Mouse (Mus musculus) embryonic facial prominence, embryonic 10.5 days (tissue): ENCODE measurements around the gene E2f6. TPM values are rescaled to one million over a fixed set of nuclear protein-coding genes. Genes with fewer than 3 reads are reported as not detected.

Experiments used
- DNase-seq: peaks from one replicate; pipeline ENCODE4 v3.0.0-alpha.2; 2017; ENCODE audit warnings: low spot score
- H3K27ac ChIP-seq: fragments of 300-500 bp; sonication (generic); replicated peaks from 2 replicates; pipeline ENCODE4 v1.5.1; 2016; ENCODE audit warnings: mild to moderate bottlenecking
- H3K27me3 ChIP-seq: fragments of 300-500 bp; sonication (generic); replicated peaks from 2 replicates; pipeline ENCODE4 v1.6.1; 2016; ENCODE audit warnings: low read depth, mild to moderate bottlenecking; ENCODE audit not compliant: poor library complexity, severe bottlenecking
- H3K36me3 ChIP-seq: fragments of 300-500 bp; sonication (generic); replicated peaks from 2 replicates; pipeline ENCODE4 v1.6.1; 2016; ENCODE audit warnings: mild to moderate bottlenecking, moderate library complexity
- H3K4me1 ChIP-seq: fragments of 300-500 bp; sonication (generic); 2 replicates; pipeline ENCODE4 v1.6.1; 2016
- H3K4me3 ChIP-seq: fragments of 300-500 bp; sonication (generic); 2 replicates; pipeline ENCODE4 v1.5.1; 2016; ENCODE audit warnings: mild to moderate bottlenecking, moderate library complexity
- H3K9me3 ChIP-seq: fragments of 300-500 bp; sonication (generic); 2 replicates; pipeline ENCODE4 v1.6.1; 2016; ENCODE audit warnings: mild to moderate bottlenecking
- WGBS: fragments of 180-500 bp; shearing (Covaris S2); methylation state at CpG from one replicate; pipeline ENCODE4 v1.1.7; 2016; 5-methylcytosine and 5-hydroxymethylcytosine counted together
- polyA plus RNA-seq: library from polyadenylated mRNA; unstranded; fragments of >200 nt; fragmentation: Nextera tagmentation; extraction: Ambion mirVana; gene quantifications from 2 replicates; pipeline ENCODE4 v1.2.1, GENCODE M21; 2016

The E2f6 gene
- polyA plus RNA-seq, 1 experiment from 2014 or later, result 64.2 TPM

DNA sequence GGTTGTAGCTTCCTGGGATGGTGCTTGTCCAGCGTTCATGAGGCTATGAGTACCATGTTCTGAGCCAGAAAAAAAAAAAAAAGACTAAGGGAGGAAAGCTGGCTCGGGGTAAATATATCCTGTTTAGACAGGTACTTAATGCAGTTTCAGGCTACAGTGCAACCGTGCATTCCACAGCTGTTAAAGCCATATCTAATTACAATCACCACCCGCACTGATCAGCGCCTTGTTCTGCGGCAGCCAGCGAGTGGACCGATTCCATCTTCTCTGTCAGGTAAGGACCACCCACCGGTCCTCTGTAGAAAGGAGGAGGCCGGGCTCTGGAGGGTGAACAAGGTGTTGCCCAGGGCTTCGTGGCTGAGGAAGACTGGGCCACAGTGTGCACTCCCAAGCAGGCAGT lies 23.9 kb downstream of the E2f6 start:
- H3K9me3 ChIP-seq, result peaks cover 4% of the 10 kb centered on the region
- H3K36me3 ChIP-seq, result peaks cover 8% of the 10 kb centered on the region
- WGBS, result 63% methylated on average over 11 of the region's 11 CpGs
- peak; percentile 25 for DNase-seq
- H3K27me3 ChIP-seq, result no peaks in the 10 kb centered on the region
- H3K27ac ChIP-seq, result no peak overlapping the region
- H3K4me1 ChIP-seq, result peaks cover 18% of the 10 kb centered on the region
- no peak overlapping the region for H3K4me3 ChIP-seq

DNA sequence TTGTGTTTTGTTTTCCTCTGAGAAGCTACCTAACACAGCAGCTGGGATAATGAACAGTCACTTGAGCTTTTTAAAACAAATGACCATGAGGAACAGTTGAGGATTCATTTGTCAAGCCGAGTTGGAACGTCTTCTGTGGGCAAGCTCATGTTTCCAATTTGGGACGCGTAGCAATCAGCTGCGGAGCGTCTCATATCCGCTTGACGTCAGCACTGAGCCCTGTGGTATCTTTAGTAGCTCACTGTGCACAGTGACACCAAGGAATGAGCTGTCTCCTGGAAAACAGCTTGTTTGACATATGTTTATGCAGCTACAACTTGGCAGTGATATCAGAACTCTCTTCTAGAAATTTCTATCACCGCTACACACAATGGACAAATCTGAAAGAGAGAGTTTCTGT lies 25.4 kb downstream of the E2f6 start:
- 44% methylated on average over 9 of the region's 9 CpGs for WGBS
- no peak for DNase-seq
- H3K36me3 ChIP-seq, result no peaks in the 10 kb centered on the region
- H3K27ac ChIP-seq, result no peak overlapping the region
- no peak overlapping the region for H3K4me3 ChIP-seq
- H3K4me1 ChIP-seq, result peaks cover 18% of the 10 kb centered on the region
- no peaks in the 10 kb centered on the region for H3K27me3 ChIP-seq
- peaks cover 4% of the 10 kb centered on the region for H3K9me3 ChIP-seq

DNA sequence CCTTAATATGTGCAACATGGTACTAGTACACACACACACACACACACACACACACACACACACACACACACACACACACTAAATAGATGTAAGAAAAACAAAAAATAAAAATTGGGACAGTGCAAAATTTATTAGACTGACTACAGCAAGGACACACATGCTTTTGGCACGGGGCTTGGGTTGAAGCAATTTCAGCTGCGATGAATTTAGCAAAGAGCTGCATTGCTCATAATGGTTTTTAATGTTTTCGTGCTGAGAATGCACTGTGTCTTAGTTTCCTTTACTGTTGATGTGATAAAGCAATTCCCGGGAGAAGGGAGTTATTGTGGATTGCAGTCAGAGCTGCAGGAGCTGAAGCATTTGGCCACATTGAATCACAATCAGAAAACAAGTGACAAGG lies 27.0 kb downstream of the E2f6 start:
- peaks cover 18% of the 10 kb centered on the region for H3K4me1 ChIP-seq

GRCm38 (mm10) chr12:16840842-16841782 lies 30.3 kb downstream of the E2f6 start:
- H3K27me3 ChIP-seq, result no peaks in the 10 kb centered on the region
- H3K9me3 ChIP-seq, result peaks cover 4% of the 10 kb centered on the region
- WGBS, result 85% methylated on average over 8 of the region's 8 CpGs
- no peak for DNase-seq
- H3K4me1 ChIP-seq, result peaks cover 17% of the 10 kb centered on the region
- no peak overlapping the region for H3K4me3 ChIP-seq
- H3K36me3 ChIP-seq, result no peaks in the 10 kb centered on the region
- H3K27ac ChIP-seq, result no peak overlapping the region

More for the DNA sequence above, 27.0 kb downstream of the E2f6 start:
- Histone ChIP-seq H3K27ac (no peak overlapping the region), H3K4me3 (no peak overlapping the region), H3K36me3 (no peaks in the 10 kb centered on the region), H3K27me3 (no peaks in the 10 kb centered on the region), H3K9me3 (peaks cover 4% of the 10 kb centered on the region)
- WGBS, result 89% methylated on average over 4 of the region's 4 CpGs
- DNase-seq, result no peak

DNA sequence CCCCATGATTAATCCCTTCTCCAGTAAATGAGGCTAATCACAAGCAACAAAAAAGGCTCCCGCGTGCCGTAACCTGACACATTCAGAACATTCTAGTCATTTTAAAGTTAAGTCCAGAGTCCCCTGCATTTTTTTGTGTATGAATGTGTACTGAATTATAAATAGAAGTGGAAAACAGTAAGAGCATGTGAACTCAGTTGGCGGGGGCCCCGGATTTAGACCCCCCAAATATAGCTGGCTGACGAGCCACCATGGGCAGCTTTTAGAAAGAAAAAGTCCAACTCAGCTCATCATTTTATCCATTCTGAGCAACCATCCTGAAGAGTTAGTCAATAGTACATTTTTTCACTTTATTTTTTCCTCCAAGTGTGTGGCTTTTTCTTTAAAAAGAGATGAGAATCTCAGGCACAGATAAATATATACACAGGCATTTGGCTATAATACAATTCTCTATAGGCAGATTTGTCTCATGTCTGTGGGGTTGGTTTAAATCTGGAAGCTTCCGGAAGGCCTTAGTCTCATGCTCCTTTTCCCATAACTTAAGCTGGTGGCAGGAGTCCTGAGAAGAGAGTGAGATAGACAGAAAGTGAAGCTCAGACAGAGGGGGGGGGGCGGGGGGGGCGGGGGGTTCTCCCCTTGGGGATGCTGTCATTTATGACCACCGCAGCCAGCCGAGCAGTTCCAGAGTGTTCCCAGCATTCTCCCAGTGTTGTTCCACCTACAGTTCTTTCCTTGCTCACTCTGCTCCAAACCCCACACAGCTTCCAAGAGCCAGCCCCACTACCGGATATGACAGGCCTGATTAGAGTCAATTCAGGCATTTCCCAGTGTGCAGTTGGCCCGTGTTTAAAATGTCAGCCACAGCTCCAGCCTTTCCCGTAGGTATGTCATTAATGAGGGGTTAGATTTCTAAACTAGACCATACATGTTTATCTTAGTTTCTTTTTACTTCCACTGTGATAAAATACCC lies 34.1 kb downstream of the E2f6 start:
- 64% methylated on average over 14 of the region's 14 CpGs for WGBS
- DNase-seq, result peak; percentile 58
- H3K27ac ChIP-seq, result peak overlapping the region; percentile 57
- no peaks in the 10 kb centered on the region; the same call in 1 of the 2 replicates for H3K9me3 ChIP-seq
- no peak overlapping the region for H3K4me3 ChIP-seq
- no peaks in the 10 kb centered on the region for H3K27me3 ChIP-seq
- H3K36me3 ChIP-seq, result no peaks in the 10 kb centered on the region
- H3K4me1 ChIP-seq, result peaks cover 17% of the 10 kb centered on the region

GRCm38 (mm10) chr12:16847204-16847792 lies 36.5 kb downstream of the E2f6 start:
- no peak for DNase-seq
- no peaks in the 10 kb centered on the region; the same call in 1 of the 2 replicates for H3K9me3 ChIP-seq
- no peaks in the 10 kb centered on the region for H3K27me3 ChIP-seq
- no peak overlapping the region for H3K4me3 ChIP-seq
- no peaks in the 10 kb centered on the region for H3K36me3 ChIP-seq
- H3K27ac ChIP-seq, result no peak overlapping the region
- peaks cover 32% of the 10 kb centered on the region for H3K4me1 ChIP-seq
- 87% methylated on average over 4 of the region's 4 CpGs for WGBS

- peaks cover 32% of the 10 kb centered on the region for H3K4me1 ChIP-seq
- WGBS, result 76% methylated on average over 2 of the region's 2 CpGs
- H3K36me3 ChIP-seq, result no peaks in the 10 kb centered on the region
- no peak for DNase-seq
- H3K4me3 ChIP-seq, result no peak overlapping the region
- no peak overlapping the region for H3K27ac ChIP-seq
- no peaks in the 10 kb centered on the region for H3K9me3 ChIP-seq
- no peaks in the 10 kb centered on the region for H3K27me3 ChIP-seq
Observed at GRCm38 (mm10) chr12:16848501-16848900, 37.7 kb downstream of the E2f6 start.

GRCm38 (mm10) chr12:16849821-16850220 lies 39.1 kb downstream of the E2f6 start:
- Histone ChIP-seq H3K4me1 (peaks cover 25% of the 10 kb centered on the region), H3K27me3 (no peaks in the 10 kb centered on the region), H3K27ac (0 out of 2 replicates have a peak overlapping the region, but pooled peaks have one; percentile 3), H3K9me3 (no peaks in the 10 kb centered on the region), H3K36me3 (no peaks in the 10 kb centered on the region), H3K4me3 (no peak overlapping the region)
- no peak for DNase-seq
- 65% methylated on average over 2 of the region's 2 CpGs for WGBS

GRCm38 (mm10) chr12:16850431-16851375 lies 39.9 kb downstream of the E2f6 start:
- 41% methylated on average over 16 of the region's 16 CpGs for WGBS
- Histone ChIP-seq H3K4me1 (peaks cover 22% of the 10 kb centered on the region), H3K36me3 (no peaks in the 10 kb centered on the region), H3K27me3 (no peaks in the 10 kb centered on the region), H3K9me3 (no peaks in the 10 kb centered on the region), H3K4me3 (no peak overlapping the region), H3K27ac (0 out of 2 replicates have a peak overlapping the region, but pooled peaks have one; percentile 7)
- peak; percentile 69 for DNase-seq

- Histone ChIP-seq H3K9me3 (no peaks in the 10 kb centered on the region), H3K27me3 (no peaks in the 10 kb centered on the region), H3K4me3 (no peak overlapping the region), H3K27ac (no peak overlapping the region), H3K4me1 (peaks cover 27% of the 10 kb centered on the region), H3K36me3 (no peaks in the 10 kb centered on the region)
- DNase-seq, result no peak
- 87% methylated on average over 11 of the region's 11 CpGs for WGBS
Observed at GRCm38 (mm10) chr12:16853431-16854165, 42.8 kb downstream of the E2f6 start.
